Mouse (Mus musculus): ENCODE measurements at regions not wholly inside any gene's neighbourhood (a gene's known extent, or its start where the extent isn't known, plus 50 kb on each side); places are given as distances from the start of the nearest gene placed in this dataset.

DNA sequence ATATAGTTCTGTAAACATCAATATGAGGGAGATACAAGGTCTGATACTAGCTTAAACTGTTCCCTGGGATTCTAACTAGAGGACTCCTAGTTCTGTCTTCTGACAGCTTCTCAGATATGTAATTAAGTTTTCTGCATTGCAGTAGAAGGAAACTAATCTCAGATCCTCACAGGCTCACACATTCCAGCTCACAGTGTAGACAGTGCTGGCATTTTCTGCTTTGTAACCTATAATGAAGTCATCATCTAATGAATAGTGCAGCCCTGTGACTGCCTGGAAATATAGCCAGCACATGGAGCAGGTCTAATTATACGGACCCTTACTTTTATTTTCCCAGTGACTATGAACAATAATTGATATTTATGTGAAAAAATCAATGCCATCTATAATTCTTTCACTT lies 331.2 kb upstream of the Celf2 start:
- no peaks in the 10 kb centered on the region for H3K27me3 ChIP-seq (ENCODE audit: control insufficient read depth, insufficient read depth, low read length)
- DNase-seq (ENCODE audit: low spot score) (no peak), ATAC-seq (ENCODE audit: low FRiP score, low read depth) (no peak)
- no peak overlapping the region for H3K4me3 ChIP-seq (replicated peaks; ENCODE audit: low read length)
- H3K36me3 ChIP-seq (ENCODE audit: control insufficient read depth, insufficient read depth, low read length) = no peaks in the 10 kb centered on the region
- H3K4me2 ChIP-seq (replicated peaks; ENCODE audit: low read depth, low read length, severe bottlenecking) = no peak overlapping the region
- H3K4me1 ChIP-seq (ENCODE audit: control insufficient read depth, insufficient read depth, low read length) = no peaks in the 10 kb centered on the region
- H3K27ac ChIP-seq (replicated peaks; ENCODE audit: low read depth, low read length) = no peak overlapping the region
- no peak overlapping the region for H3K9ac ChIP-seq (ENCODE audit: low read depth, low read length, severe bottlenecking)
- WGBS = 66% methylated on average over 1 of the region's 1 CpGs
- TF ChIP-seq POLR2A (IDR thresholded peaks at IDR 0.05; ENCODE audit: borderline replicate concordance, extremely low read depth, insufficient read depth, insufficient read length) = no peak
- H3K9me3 ChIP-seq (ENCODE audit: control insufficient read depth, low read length) = no peaks in the 10 kb centered on the region

- TF ChIP-seq POLR2A (IDR thresholded peaks at IDR 0.05; ENCODE audit: borderline replicate concordance, extremely low read depth, insufficient read depth, insufficient read length) = no peak
- WGBS = 74% methylated on average over 3 of the region's 3 CpGs
Measured at GRCm38 (mm10) chr2:7837877-7838276, 328.5 kb upstream of the Celf2 start.

GRCm38 (mm10) chr2:7831239-7831638 lies 321.9 kb upstream of the Celf2 start:
- DNase-seq (ENCODE audit: low spot score) = no peak
- ATAC-seq (ENCODE audit: low FRiP score, low read depth) = no peak
- Histone ChIP-seq H3K9me3 (ENCODE audit: control insufficient read depth, low read length) (no peaks in the 10 kb centered on the region), H3K36me3 (ENCODE audit: control insufficient read depth, insufficient read depth, low read length) (no peaks in the 10 kb centered on the region), H3K4me2 (replicated peaks; ENCODE audit: low read depth, low read length, severe bottlenecking) (no peak overlapping the region), H3K27me3 (ENCODE audit: control insufficient read depth, insufficient read depth, low read length) (no peaks in the 10 kb centered on the region), H3K9ac (ENCODE audit: low read depth, low read length, severe bottlenecking) (no peak overlapping the region), H3K4me1 (ENCODE audit: control insufficient read depth, insufficient read depth, low read length) (no peaks in the 10 kb centered on the region), H3K27ac (replicated peaks; ENCODE audit: low read depth, low read length) (no peak overlapping the region), H3K4me3 (replicated peaks; ENCODE audit: low read length) (no peak overlapping the region)
- WGBS = 80% methylated on average over 4 of the region's 4 CpGs
- TF ChIP-seq POLR2A (IDR thresholded peaks at IDR 0.05; ENCODE audit: borderline replicate concordance, extremely low read depth, insufficient read depth, insufficient read length) = no peak

More at GRCm38 (mm10) chr2:7837877-7838276, 328.5 kb upstream of the Celf2 start:
- Histone ChIP-seq H3K4me3 (replicated peaks; ENCODE audit: low read length) (no peak overlapping the region), H3K27me3 (ENCODE audit: control insufficient read depth, insufficient read depth, low read length) (no peaks in the 10 kb centered on the region), H3K27ac (replicated peaks; ENCODE audit: low read depth, low read length) (no peak overlapping the region), H3K4me1 (ENCODE audit: control insufficient read depth, insufficient read depth, low read length) (no peaks in the 10 kb centered on the region), H3K9me3 (ENCODE audit: control insufficient read depth, low read length) (no peaks in the 10 kb centered on the region), H3K36me3 (ENCODE audit: control insufficient read depth, insufficient read depth, low read length) (no peaks in the 10 kb centered on the region), H3K4me2 (replicated peaks; ENCODE audit: low read depth, low read length, severe bottlenecking) (no peak overlapping the region), H3K9ac (ENCODE audit: low read depth, low read length, severe bottlenecking) (no peak overlapping the region)
- DNase-seq (ENCODE audit: low spot score) (no peak), ATAC-seq (ENCODE audit: low FRiP score, low read depth) (no peak)

- no peaks in the 10 kb centered on the region for H3K27me3 ChIP-seq (ENCODE audit: control insufficient read depth, insufficient read depth, low read length)
- H3K9me3 ChIP-seq (ENCODE audit: control insufficient read depth, low read length) = no peaks in the 10 kb centered on the region
- no peak for TF ChIP-seq POLR2A (IDR thresholded peaks at IDR 0.05; ENCODE audit: borderline replicate concordance, extremely low read depth, insufficient read depth, insufficient read length)
- H3K4me2 ChIP-seq (replicated peaks; ENCODE audit: low read depth, low read length, severe bottlenecking) = no peak overlapping the region
- 73% methylated on average over 7 of the region's 7 CpGs for WGBS
- H3K4me3 ChIP-seq (replicated peaks; ENCODE audit: low read length) = no peak overlapping the region
- DNase-seq (ENCODE audit: low spot score) = no peak
- ATAC-seq (ENCODE audit: low FRiP score, low read depth) = no peak
- no peak overlapping the region for H3K9ac ChIP-seq (ENCODE audit: low read depth, low read length, severe bottlenecking)
- H3K36me3 ChIP-seq (ENCODE audit: control insufficient read depth, insufficient read depth, low read length) = no peaks in the 10 kb centered on the region
- 0 out of 2 replicates have a peak, but pooled peaks cover 3% of the 10 kb centered on the region for H3K4me1 ChIP-seq (ENCODE audit: control insufficient read depth, insufficient read depth, low read length)
- H3K27ac ChIP-seq (replicated peaks; ENCODE audit: low read depth, low read length) = no peak overlapping the region
Measured at GRCm38 (mm10) chr2:7826272-7826671, 316.9 kb upstream of the Celf2 start.

GRCm38 (mm10) chr2:7796415-7796814 lies 287.1 kb upstream of the Celf2 start:
- no peaks in the 10 kb centered on the region for H3K36me3 ChIP-seq (ENCODE audit: control insufficient read depth, insufficient read depth, low read length)
- no peak for TF ChIP-seq POLR2A (IDR thresholded peaks at IDR 0.05; ENCODE audit: borderline replicate concordance, extremely low read depth, insufficient read depth, insufficient read length)
- no peaks in the 10 kb centered on the region for H3K9me3 ChIP-seq (ENCODE audit: control insufficient read depth, low read length)
- H3K4me3 ChIP-seq (replicated peaks; ENCODE audit: low read length) = no peak overlapping the region
- no peaks in the 10 kb centered on the region for H3K4me1 ChIP-seq (ENCODE audit: control insufficient read depth, insufficient read depth, low read length)
- H3K27me3 ChIP-seq (ENCODE audit: control insufficient read depth, insufficient read depth, low read length) = no peaks in the 10 kb centered on the region
- no peak for ATAC-seq (ENCODE audit: low FRiP score, low read depth)
- H3K27ac ChIP-seq (replicated peaks; ENCODE audit: low read depth, low read length) = no peak overlapping the region
- no peak overlapping the region for H3K9ac ChIP-seq (ENCODE audit: low read depth, low read length, severe bottlenecking)
- H3K4me2 ChIP-seq (replicated peaks; ENCODE audit: low read depth, low read length, severe bottlenecking) = no peak overlapping the region
- WGBS = 69% methylated on average over 2 of the region's 2 CpGs
- no peak for DNase-seq (ENCODE audit: low spot score)
